Mouse (Mus musculus) forelimb bud, embryonic 11.5 days (tissue): ENCODE results near the gene Cbr4.

Source experiments
- DNase-seq: peaks from one replicate; pipeline ENCODE4 v3.0.0-alpha.2; 2012; ENCODE audit warnings: low read depth, low spot score

Cbr4 gene

GRCm38 (mm10) chr8:61550006-61550748 is 62.6 kb downstream of the Cbr4 start:
- peak; percentile 20 for DNase-seq

GRCm38 (mm10) chr8:61552221-61552620 is 64.7 kb downstream of the Cbr4 start:
- peak; percentile 25 for DNase-seq

GRCm38 (mm10) chr8:61552755-61553402 is 65.3 kb downstream of the Cbr4 start:
- DNase-seq = no peak

GRCm38 (mm10) chr8:61555343-61555742 is 67.8 kb downstream of the Cbr4 start:
- no peak for DNase-seq

GRCm38 (mm10) chr8:61556219-61556618 is 68.7 kb downstream of the Cbr4 start:
- DNase-seq = no peak
